Mouse (Mus musculus) neural tube, embryonic 15.5 days (tissue): ENCODE data around the gene Sh3bgrl2. TPM values are rescaled to one million over a fixed set of nuclear protein-coding genes. Genes with fewer than 3 reads are reported as not detected.

Experiments
- ATAC-seq: fragments of 200-750 bp; cut with Nextera tagmentation; 2 replicates; pipeline ENCODE4 v1.8.0; 2017; ENCODE audit warnings: mild to moderate bottlenecking, moderate TSS enrichment, moderate library complexity; ENCODE audit not compliant: low FRiP score
- H3K27ac ChIP-seq: fragments of 300-500 bp; sonication (generic); replicated peaks from 2 replicates; pipeline ENCODE4 v1.5.1; 2015; ENCODE audit warnings: mild to moderate bottlenecking, inconsistent platforms
- H3K27me3 ChIP-seq: fragments of 300-500 bp; sonication (generic); replicated peaks from 2 replicates; pipeline ENCODE4 v1.6.1; 2015; ENCODE audit warnings: inconsistent platforms
- H3K36me3 ChIP-seq: fragments of 300-500 bp; sonication (generic); 2 replicates; pipeline ENCODE4 v1.6.1; 2015; ENCODE audit warnings: inconsistent platforms
- H3K4me1 ChIP-seq: fragments of 300-500 bp; sonication (generic); 2 replicates; pipeline ENCODE4 v1.6.1; 2015; ENCODE audit warnings: inconsistent platforms
- H3K4me2 ChIP-seq: fragments of 300-500 bp; sonication (generic); 2 replicates; pipeline ENCODE4 v1.6.1; 2015; ENCODE audit warnings: inconsistent platforms, mild to moderate bottlenecking, moderate library complexity
- H3K4me3 ChIP-seq: fragments of 300-500 bp; sonication (generic); replicated peaks from 2 replicates; pipeline ENCODE4 v1.5.1; 2015; ENCODE audit warnings: mild to moderate bottlenecking, inconsistent platforms
- H3K9ac ChIP-seq: fragments of 300-500 bp; sonication (generic); replicated peaks from 2 replicates; pipeline ENCODE4 v1.6.1; 2015; ENCODE audit warnings: mild to moderate bottlenecking, inconsistent platforms
- H3K9me3 ChIP-seq: fragments of 300-500 bp; sonication (generic); replicated peaks from 2 replicates; pipeline ENCODE4 v1.6.1; 2016; ENCODE audit warnings: inconsistent platforms
- WGBS: fragments of 180-500 bp; shearing (Covaris S2); methylation state at CpG from one replicate; pipeline ENCODE4 v1.1.7; 2015; ENCODE audit warnings: mixed read lengths; 5-methylcytosine and 5-hydroxymethylcytosine counted together
- polyA plus RNA-seq: library from polyadenylated mRNA; unstranded; fragments of >200 nt; fragmentation: Nextera tagmentation; extraction: Ambion mirVana; gene quantifications from 2 replicates; pipeline ENCODE4 v1.2.1, GENCODE M21; 2015

Sh3bgrl2 gene
- polyA plus RNA-seq, 1 experiment from 2014 or later = 8.3 TPM

DNA sequence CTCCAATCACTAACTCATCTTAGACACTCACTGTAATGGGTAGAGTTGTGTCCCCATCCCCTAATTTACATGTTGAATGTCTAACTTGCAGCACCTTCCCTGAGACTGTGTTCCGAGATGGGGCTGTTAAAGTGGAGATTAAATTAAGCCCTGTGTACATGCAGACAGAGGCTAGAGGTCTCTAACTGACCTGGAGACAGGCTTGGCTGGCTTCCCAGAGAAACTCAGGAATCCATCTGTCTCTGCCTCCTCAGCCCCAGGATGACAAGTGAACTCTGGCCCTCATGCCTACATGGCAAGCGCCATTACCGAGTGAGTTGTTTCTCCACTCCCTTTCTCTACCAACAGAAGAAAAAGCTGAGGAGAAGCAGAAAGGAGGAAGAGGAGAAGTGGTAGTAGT, 7.2 kb upstream of the Sh3bgrl2 start:
- H3K4me2 ChIP-seq = no peak overlapping the region
- 75% methylated on average over 3 of the region's 3 CpGs for WGBS
- no peaks in the 10 kb centered on the region for H3K36me3 ChIP-seq

DNA sequence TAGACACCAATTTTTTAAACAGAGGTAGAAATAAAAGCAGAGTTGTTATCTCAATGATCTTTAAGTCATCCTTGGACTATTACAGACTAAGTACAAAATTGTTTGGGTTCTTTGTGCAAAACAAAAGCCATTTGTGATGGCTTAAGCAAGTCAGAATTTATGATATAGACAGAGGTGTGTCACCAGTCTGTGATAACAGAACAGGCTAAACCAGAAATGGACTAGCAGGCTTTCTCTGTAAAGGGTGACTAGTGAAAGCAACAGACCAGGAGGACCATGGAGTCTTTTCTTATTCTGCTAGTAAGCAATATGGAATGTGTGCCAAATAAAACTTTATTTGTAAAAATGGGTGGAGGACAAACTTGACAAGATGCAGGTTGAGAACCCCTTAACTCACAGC, 2.9 kb upstream of the Sh3bgrl2 start:
- H3K4me2 ChIP-seq = no peak overlapping the region
- H3K4me3 ChIP-seq = no peak overlapping the region
- no peak overlapping the region for H3K9ac ChIP-seq
- no peak overlapping the region for H3K27ac ChIP-seq
- H3K9me3 ChIP-seq = no peaks in the 10 kb centered on the region
- ATAC-seq = no peak
- H3K36me3 ChIP-seq = no peaks in the 10 kb centered on the region
- no peaks in the 10 kb centered on the region for H3K27me3 ChIP-seq
- H3K4me1 ChIP-seq = 0 out of 2 replicates have a peak, but pooled peaks cover 3% of the 10 kb centered on the region

More for the DNA sequence above, 7.2 kb upstream of the Sh3bgrl2 start:
- no peak for ATAC-seq
- Histone ChIP-seq H3K9ac (no peak overlapping the region), H3K4me1 (peaks cover 8% of the 10 kb centered on the region), H3K9me3 (no peaks in the 10 kb centered on the region), H3K27me3 (no peaks in the 10 kb centered on the region), H3K4me3 (no peak overlapping the region), H3K27ac (no peak overlapping the region)

DNA sequence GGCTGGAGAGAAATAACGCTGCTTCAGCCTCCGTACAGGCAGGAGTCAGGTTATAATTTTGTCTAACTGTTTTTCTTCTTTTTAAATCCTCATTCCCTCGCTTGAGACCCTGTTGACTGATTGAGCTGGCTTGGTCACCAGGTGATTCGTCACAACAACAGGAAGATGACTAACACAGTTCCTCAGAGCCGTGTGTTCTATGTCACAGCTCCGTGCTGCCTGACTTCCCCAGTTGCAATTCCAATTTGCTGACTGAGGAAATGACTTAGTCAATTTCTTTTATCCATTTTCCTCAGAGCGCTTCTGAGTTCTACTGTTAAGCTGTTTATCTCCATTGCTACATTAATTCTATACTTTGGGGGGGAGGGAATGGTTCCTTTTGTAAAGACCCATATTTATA, 1.8 kb upstream of the Sh3bgrl2 start:
- no peak overlapping the region for H3K9ac ChIP-seq
- H3K9me3 ChIP-seq = no peaks in the 10 kb centered on the region
- 83% methylated on average over 7 of the region's 7 CpGs for WGBS
- no peak overlapping the region for H3K4me3 ChIP-seq
- H3K4me2 ChIP-seq = no peak overlapping the region
- no peaks in the 10 kb centered on the region for H3K36me3 ChIP-seq
- no peak overlapping the region for H3K27ac ChIP-seq
- H3K4me1 ChIP-seq = 0 out of 2 replicates have a peak, but pooled peaks cover 3% of the 10 kb centered on the region
- H3K27me3 ChIP-seq = no peaks in the 10 kb centered on the region
- ATAC-seq = no peak

DNA sequence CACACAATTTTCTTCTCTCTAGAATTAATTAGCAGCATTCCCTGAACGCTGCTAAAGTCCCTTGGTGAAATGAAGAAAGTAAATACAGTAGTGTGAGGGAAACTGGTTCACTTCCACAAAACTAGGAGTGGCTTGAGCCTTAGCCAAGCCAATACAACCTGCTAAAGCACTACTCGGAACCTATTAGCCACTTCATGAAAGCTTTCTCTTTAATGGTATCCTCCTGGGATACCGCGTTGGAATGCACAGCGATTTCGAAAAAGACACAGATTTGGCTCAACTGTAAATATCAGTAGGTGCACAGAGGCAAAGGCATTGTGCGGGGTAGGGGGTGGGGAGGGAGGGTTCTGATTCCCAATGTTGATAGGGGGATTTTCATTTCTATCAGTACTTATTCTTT, 898 bp upstream of the Sh3bgrl2 start:
- no peak overlapping the region for H3K27ac ChIP-seq
- no peaks in the 10 kb centered on the region for H3K27me3 ChIP-seq
- H3K9ac ChIP-seq = no peak overlapping the region
- no peak overlapping the region for H3K4me2 ChIP-seq
- no peaks in the 10 kb centered on the region for H3K9me3 ChIP-seq
- 0 out of 2 replicates have a peak, but pooled peaks cover 3% of the 10 kb centered on the region for H3K4me1 ChIP-seq
- 70% methylated on average over 7 of the region's 7 CpGs for WGBS
- no peaks in the 10 kb centered on the region for H3K36me3 ChIP-seq
- no peak for ATAC-seq
- H3K4me3 ChIP-seq = no peak overlapping the region

DNA sequence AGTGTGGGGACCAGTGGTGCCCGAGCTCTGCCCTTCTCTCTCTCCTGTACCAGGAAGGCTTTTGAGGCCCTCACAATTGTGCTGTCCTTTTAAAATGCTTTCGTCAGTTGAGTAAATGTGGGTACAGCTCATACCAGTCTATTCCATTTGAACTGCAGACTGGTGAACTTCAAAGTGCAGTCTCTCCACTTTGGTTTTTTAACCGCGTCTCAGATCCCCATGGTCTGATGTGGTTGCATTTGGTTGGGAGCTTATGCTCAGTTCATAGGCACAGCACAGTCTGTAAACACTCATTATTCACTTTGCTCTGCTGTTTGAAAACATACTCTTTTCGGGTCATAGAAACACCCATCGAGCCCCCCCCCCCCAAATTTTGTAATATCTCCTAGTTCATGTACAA, 1.7 kb downstream of the Sh3bgrl2 start:
- no peak overlapping the region for H3K4me3 ChIP-seq
- H3K4me1 ChIP-seq = 0 out of 2 replicates have a peak, but pooled peaks cover 3% of the 10 kb centered on the region
- H3K27me3 ChIP-seq = no peaks in the 10 kb centered on the region
- no peak overlapping the region for H3K9ac ChIP-seq
- ATAC-seq = no peak
- no peaks in the 10 kb centered on the region for H3K36me3 ChIP-seq
- H3K9me3 ChIP-seq = no peaks in the 10 kb centered on the region
- H3K27ac ChIP-seq = no peak overlapping the region
- no peak overlapping the region for H3K4me2 ChIP-seq
- WGBS = 93% methylated on average over 6 of the region's 6 CpGs

DNA sequence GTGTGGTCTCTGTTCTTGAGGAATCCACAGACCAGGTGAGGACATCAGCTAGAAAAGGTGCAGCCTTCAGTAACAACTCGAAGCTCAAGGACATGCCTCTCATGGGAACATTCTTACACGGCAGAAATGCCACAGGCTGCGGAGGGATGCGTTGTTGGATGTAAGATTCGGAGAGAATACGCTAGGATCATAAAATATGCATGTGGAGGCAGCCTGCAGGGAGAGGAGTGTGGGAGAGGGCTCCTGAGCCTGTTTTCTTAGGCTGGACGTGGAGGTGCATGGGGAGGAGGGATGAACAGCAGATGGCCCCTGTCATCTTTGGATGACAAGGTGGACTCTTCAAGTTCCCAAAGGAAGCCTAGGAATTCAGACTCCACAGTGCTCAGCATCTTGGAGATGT, 3.0 kb downstream of the Sh3bgrl2 start:
- H3K4me1 ChIP-seq = peaks cover 3% of the 10 kb centered on the region; the same call in 1 of the 2 replicates
- H3K36me3 ChIP-seq = no peaks in the 10 kb centered on the region
- H3K9ac ChIP-seq = no peak overlapping the region
- H3K27me3 ChIP-seq = no peaks in the 10 kb centered on the region
- WGBS = 55% methylated on average over 7 of the region's 7 CpGs
- no peak overlapping the region for H3K27ac ChIP-seq
- H3K9me3 ChIP-seq = no peaks in the 10 kb centered on the region
- no peak for ATAC-seq
- no peak overlapping the region for H3K4me2 ChIP-seq
- no peak overlapping the region for H3K4me3 ChIP-seq

DNA sequence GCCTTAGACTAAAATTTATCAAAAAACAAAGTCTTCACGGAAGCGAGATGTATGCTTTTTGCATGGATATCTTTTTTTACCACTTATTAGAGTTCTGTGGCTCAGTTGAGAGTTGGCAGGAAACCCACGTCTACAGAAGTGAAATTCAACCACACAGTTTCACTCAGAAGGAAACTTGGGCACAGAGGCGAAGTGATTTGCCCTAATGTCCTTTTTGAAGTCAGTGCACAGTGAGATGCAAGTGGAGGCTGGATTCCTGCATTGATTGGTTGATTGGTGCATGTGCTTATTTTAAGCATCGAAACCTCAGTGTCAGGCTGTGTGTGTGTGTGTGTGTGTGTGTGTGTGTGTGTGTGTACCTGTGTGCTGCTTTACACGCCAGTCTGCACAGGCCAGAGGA, 3.5 kb downstream of the Sh3bgrl2 start:
- H3K27me3 ChIP-seq = no peaks in the 10 kb centered on the region
- no peak overlapping the region for H3K4me3 ChIP-seq
- H3K4me1 ChIP-seq = peaks cover 8% of the 10 kb centered on the region; the same call in 1 of the 2 replicates
- no peaks in the 10 kb centered on the region for H3K36me3 ChIP-seq
- no peak overlapping the region for H3K27ac ChIP-seq
- H3K9ac ChIP-seq = no peak overlapping the region
- WGBS = 88% methylated on average over 6 of the region's 6 CpGs
- no peak for ATAC-seq
- no peaks in the 10 kb centered on the region for H3K9me3 ChIP-seq
- H3K4me2 ChIP-seq = no peak overlapping the region

DNA sequence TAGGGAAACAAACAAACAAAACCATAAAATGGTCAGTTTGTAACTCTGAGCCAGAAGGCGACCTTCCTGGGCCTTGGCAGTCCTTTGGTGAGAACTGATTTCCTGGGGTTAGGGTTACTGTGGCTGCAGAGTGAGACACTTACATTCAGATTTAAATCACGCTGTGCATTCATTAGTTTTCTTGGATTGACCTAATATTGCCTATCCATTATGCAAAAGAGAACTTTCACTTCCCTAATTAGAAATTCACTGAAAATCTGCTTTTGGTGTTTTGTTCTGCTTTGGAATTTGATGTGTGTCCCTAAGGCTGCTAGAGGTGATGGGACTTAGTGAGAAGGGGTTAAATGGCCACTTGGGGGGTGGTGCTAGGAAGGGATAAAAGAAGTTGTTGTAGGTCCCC, 7.5 kb downstream of the Sh3bgrl2 start:
- H3K4me2 ChIP-seq = no peak overlapping the region
- H3K9me3 ChIP-seq = no peaks in the 10 kb centered on the region
- H3K27ac ChIP-seq = no peak overlapping the region
- peaks cover 16% of the 10 kb centered on the region; the same call in 1 of the 2 replicates for H3K4me1 ChIP-seq
- no peak for ATAC-seq
- H3K9ac ChIP-seq = no peak overlapping the region
- no peaks in the 10 kb centered on the region for H3K27me3 ChIP-seq
- H3K36me3 ChIP-seq = no peaks in the 10 kb centered on the region
- H3K4me3 ChIP-seq = no peak overlapping the region
- 70% methylated on average over 2 of the region's 2 CpGs for WGBS

DNA sequence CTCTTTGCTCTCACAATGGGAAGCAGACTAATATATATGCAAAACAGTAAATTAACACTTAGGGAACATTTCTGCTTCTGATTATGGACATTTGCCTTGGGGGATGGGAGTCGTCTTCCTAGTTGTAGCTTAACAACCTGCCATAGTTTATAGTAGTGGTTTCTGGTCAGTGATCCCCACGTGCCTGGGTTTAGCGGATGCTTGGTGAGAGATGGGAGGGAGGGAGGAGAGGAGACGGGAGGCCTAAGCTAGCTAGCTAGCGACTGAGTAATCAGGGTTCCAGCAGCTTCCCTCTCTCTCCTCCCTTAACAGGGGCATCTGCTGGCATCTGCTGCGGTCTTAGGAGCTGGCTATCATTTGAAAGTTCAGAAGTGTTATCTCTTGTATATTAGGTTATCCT, 8.1 kb downstream of the Sh3bgrl2 start:
- no peaks in the 10 kb centered on the region for H3K27me3 ChIP-seq
- peaks cover 16% of the 10 kb centered on the region; the same call in 1 of the 2 replicates for H3K4me1 ChIP-seq
- H3K27ac ChIP-seq = no peak overlapping the region
- 31% methylated on average over 6 of the region's 6 CpGs for WGBS
- no peak overlapping the region for H3K4me2 ChIP-seq
- no peak for ATAC-seq
- H3K9ac ChIP-seq = no peak overlapping the region
- H3K9me3 ChIP-seq = no peaks in the 10 kb centered on the region
- no peaks in the 10 kb centered on the region for H3K36me3 ChIP-seq
- H3K4me3 ChIP-seq = no peak overlapping the region

DNA sequence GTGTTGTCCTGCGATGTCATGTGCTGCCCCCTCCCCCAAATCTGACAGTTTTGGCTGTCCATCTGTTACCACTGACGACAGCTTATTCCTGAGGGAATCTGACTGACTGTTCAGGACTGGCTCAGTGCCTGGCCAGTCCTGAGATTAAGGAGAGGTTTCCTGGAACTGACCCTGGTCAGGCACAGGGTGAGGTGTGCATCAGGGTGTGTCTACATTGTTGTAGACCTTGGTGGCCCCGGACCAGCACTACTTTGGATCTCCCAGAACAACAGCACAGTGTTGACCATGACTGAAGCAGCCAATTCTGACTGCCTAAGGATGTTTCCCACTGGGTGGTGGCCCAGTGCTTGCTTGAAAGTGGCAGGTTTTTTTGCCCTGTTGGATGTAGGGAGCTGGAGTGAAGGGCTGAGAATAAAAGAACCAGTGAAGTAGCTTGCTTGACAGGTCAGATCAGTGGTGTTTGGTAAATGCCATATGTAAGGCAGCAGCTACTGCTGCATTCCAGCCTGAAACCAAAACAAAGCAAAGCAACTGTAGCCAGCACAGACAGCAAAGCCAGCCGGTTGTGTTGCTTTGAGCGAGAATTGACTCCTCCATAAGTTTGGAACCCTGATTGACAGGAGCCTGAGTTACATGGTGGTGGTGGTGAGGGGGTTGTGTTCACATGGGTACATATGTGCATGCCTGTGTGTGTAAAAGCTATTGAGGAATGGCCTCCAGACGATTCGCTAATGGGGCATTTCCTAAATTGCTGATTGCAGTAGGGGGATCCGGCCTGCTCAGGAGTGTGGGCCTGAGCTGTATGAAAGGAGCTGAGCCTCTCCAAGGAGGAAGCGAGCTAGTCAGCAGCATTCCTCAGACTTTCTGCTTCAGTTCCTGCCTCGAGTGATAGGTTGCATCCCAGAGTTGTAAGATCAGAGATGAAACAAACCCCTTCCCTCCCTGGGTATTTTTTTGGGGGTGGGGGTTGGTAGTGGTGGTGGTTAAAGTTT, 8.9 kb downstream of the Sh3bgrl2 start:
- Histone ChIP-seq H3K4me3 (no peak overlapping the region), H3K4me2 (no peak overlapping the region), H3K27me3 (no peaks in the 10 kb centered on the region), H3K4me1 (peaks cover 16% of the 10 kb centered on the region; the same call in 1 of the 2 replicates), H3K9me3 (no peaks in the 10 kb centered on the region), H3K9ac (no peak overlapping the region), H3K27ac (no peak overlapping the region), H3K36me3 (no peaks in the 10 kb centered on the region)
- 61% methylated on average over 10 of the region's 10 CpGs for WGBS
- ATAC-seq = peak; percentile 45; the same call in 1 of the 2 replicates

DNA sequence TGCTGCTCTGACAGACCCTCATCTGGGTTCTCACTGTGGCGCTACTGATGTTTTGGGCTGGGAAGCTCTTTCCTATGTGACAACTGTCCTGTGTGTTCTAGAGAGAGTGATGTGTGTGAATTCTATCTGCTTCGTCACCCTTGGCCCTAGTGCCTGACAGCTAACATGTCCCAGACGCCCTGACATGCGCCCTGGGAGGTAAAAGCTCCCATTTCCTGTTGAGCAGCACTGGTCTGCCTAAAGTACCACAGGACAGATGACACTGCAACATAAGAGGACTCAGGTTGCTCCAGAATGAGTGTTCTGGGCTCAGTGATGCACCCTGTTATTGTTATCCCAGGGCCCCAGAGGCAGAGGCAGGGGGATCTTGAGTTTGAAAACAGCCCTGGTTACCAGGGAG, 12.5 kb downstream of the Sh3bgrl2 start:
- no peak overlapping the region for H3K27ac ChIP-seq
- no peaks in the 10 kb centered on the region for H3K27me3 ChIP-seq
- no peak overlapping the region for H3K4me2 ChIP-seq
- H3K9ac ChIP-seq = no peak overlapping the region
- H3K4me3 ChIP-seq = no peak overlapping the region
- 92% methylated on average over 4 of the region's 4 CpGs for WGBS
- H3K9me3 ChIP-seq = no peaks in the 10 kb centered on the region
- peaks cover 19% of the 10 kb centered on the region; the same call in 1 of the 2 replicates for H3K4me1 ChIP-seq
- H3K36me3 ChIP-seq = no peaks in the 10 kb centered on the region
- ATAC-seq = no peak

DNA sequence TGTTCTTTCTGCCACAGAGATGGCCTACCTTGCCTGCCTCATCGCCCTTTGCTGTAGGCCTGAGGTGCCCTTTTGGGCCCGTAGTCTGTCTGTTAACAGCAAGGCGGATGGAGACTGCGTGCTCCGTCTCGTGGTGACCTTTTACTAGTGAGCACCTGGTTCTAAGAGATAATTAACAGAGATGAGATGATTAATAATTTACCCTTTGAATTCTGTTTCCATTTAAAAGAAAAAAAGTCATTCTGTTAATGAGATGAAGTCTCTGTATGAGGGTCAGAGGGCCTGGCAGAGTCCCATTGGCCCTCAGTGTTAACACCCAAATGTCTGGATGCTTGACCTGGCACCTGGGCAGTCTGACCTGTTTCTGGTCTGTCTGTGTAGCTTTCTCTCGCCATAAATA, 14.8 kb downstream of the Sh3bgrl2 start:
- WGBS = 84% methylated on average over 7 of the region's 7 CpGs
- ATAC-seq = no peak
- Histone ChIP-seq H3K4me3 (no peak overlapping the region), H3K36me3 (no peaks in the 10 kb centered on the region), H3K4me1 (0 out of 2 replicates have a peak, but pooled peaks cover 3% of the 10 kb centered on the region), H3K9me3 (no peaks in the 10 kb centered on the region), H3K27me3 (no peaks in the 10 kb centered on the region), H3K27ac (no peak overlapping the region), H3K9ac (no peak overlapping the region), H3K4me2 (no peak overlapping the region)
